In genomic region chr13:5592556-5593061, GRCm38 (mm10) we compare ENCODE assay signal across 9 mouse cellular contexts.
DNase-seq lines count a peak whose midpoint lies in the region; ATAC-seq lines count a peak whose summit lies in the region.
"Had no signal": no experiment of that assay in that cellular context is flagged by ENCODE, and none has a peak within 500 bp of the region (broad histone marks: within the 10 kb centered on the region; RNA-seq: fewer than 3 reads in every experiment).

No protein-coding gene starts in this region.

- no peak for DNase-seq in midbrain, embryonic 11.5 days (ENCODE audit: low spot score, missing footprints)
- no peak for DNase-seq in midbrain, embryonic 10.5 days (ENCODE audit: low spot score)
- DNase-seq in heart, adult 9 months (ENCODE audit: low spot score in 2 of 2): peak; percentile 84 to 91
- DNase-seq in skeletal muscle tissue, adult 2 months (ENCODE audit: low read depth, low spot score): peak; percentile 66
- no peak for DNase-seq in spleen, adult 18-20 months
- no peak for DNase-seq in spleen, postnatal 14 days (ENCODE audit: low spot score in 2 of 2)
- DNase-seq in cerebellum, adult 8-10 months: no peak

- H3K4me3 ChIP-seq in midbrain, embryonic 11.5 days (ENCODE audit: low read depth, low read length): no peak overlapping the region
- H3K4me3 ChIP-seq in midbrain, embryonic 10.5 days: no peak overlapping the region
- H3K4me3 ChIP-seq in liver, embryonic 15.5 days (replicated peaks): no peak overlapping the region
- H3K4me3 ChIP-seq: embryonic facial prominence, embryonic 15.5 days had no signal

- WGBS in midbrain, embryonic 11.5 days: 67% methylated on average over 3 of the region's 3 CpGs
- WGBS in midbrain, embryonic 10.5 days: 75% methylated on average over 3 of the region's 3 CpGs
- WGBS in liver, embryonic 15.5 days (ENCODE audit: insufficient replicate concordance): 8% methylated on average over 3 of the region's 3 CpGs

- ATAC-seq in midbrain, embryonic 11.5 days (ENCODE audit: low FRiP score): peak; percentile 42; the same call in 1 of the 2 replicates
- ATAC-seq in liver, embryonic 15.5 days (ENCODE audit: insufficient read depth): peak; percentile 73

- H3K27ac ChIP-seq in midbrain, embryonic 11.5 days (ENCODE audit: low read depth, low read length): no peak overlapping the region
- H3K27ac ChIP-seq in midbrain, embryonic 10.5 days (replicated peaks): no peak overlapping the region
- no peak overlapping the region for H3K27ac ChIP-seq in liver, embryonic 15.5 days (replicated peaks)
- H3K27ac ChIP-seq: embryonic facial prominence, embryonic 15.5 days had no signal

- H3K4me1 ChIP-seq in midbrain, embryonic 11.5 days (ENCODE audit: control insufficient read depth, insufficient read depth, low read length): no peaks in the 10 kb centered on the region
- peaks cover 9% of the 10 kb centered on the region; the same call in 1 of the 2 replicates for H3K4me1 ChIP-seq in midbrain, embryonic 10.5 days
- no peaks in the 10 kb centered on the region for H3K4me1 ChIP-seq in liver, embryonic 15.5 days (replicated peaks)
- H3K4me1 ChIP-seq: embryonic facial prominence, embryonic 15.5 days had no signal

- H3K9me3 ChIP-seq in midbrain, embryonic 11.5 days (ENCODE audit: control insufficient read depth, low read length): no peaks in the 10 kb centered on the region
- H3K9me3 ChIP-seq in midbrain, embryonic 10.5 days (replicated peaks): no peaks in the 10 kb centered on the region
- no peaks in the 10 kb centered on the region for H3K9me3 ChIP-seq in liver, embryonic 15.5 days (replicated peaks)
- H3K9me3 ChIP-seq: embryonic facial prominence, embryonic 15.5 days had no signal

- no peak overlapping the region for H3K9ac ChIP-seq in midbrain, embryonic 11.5 days (ENCODE audit: low read length)
- no peak overlapping the region for H3K9ac ChIP-seq in liver, embryonic 15.5 days
- H3K9ac ChIP-seq: embryonic facial prominence, embryonic 15.5 days had no signal

- no peaks in the 10 kb centered on the region for H3K36me3 ChIP-seq in midbrain, embryonic 11.5 days (ENCODE audit: control insufficient read depth, insufficient read depth, low read length)
- H3K36me3 ChIP-seq in midbrain, embryonic 10.5 days: no peaks in the 10 kb centered on the region
- H3K36me3 ChIP-seq in liver, embryonic 15.5 days (replicated peaks): no peaks in the 10 kb centered on the region
- H3K36me3 ChIP-seq: embryonic facial prominence, embryonic 15.5 days had no signal

- H3K27me3 ChIP-seq in midbrain, embryonic 11.5 days (ENCODE audit: control insufficient read depth, insufficient read depth, low read length): no peaks in the 10 kb centered on the region
- H3K27me3 ChIP-seq in midbrain, embryonic 10.5 days (ENCODE audit: low read depth, poor library complexity, severe bottlenecking): no peaks in the 10 kb centered on the region
- H3K27me3 ChIP-seq in liver, embryonic 15.5 days: no peaks in the 10 kb centered on the region
- H3K27me3 ChIP-seq: embryonic facial prominence, embryonic 15.5 days had no signal

- H3K4me2 ChIP-seq in midbrain, embryonic 11.5 days: no peak overlapping the region
- H3K4me2 ChIP-seq in liver, embryonic 15.5 days: no peak overlapping the region
- H3K4me2 ChIP-seq: embryonic facial prominence, embryonic 15.5 days had no signal

Comparison
In these comparisons a context has a peak if more than half of its experiments do, and no peak if none do; other contexts are left out.
1. DNase-seq: peak in heart, adult 9 months (2 of 2) and skeletal muscle tissue, adult 2 months (single experiment); none in midbrain, embryonic 11.5 days (single experiment), midbrain, embryonic 10.5 days (single experiment), spleen, adult 18-20 months (0 of 2), spleen, postnatal 14 days (0 of 2) and cerebellum, adult 8-10 months (single experiment).